Mouse (Mus musculus): ENCODE measurements around the gene Zfhx2.
"Not testable (repeated sequence)": the region's sequence is repeated elsewhere in the genome, so short reads cannot be mapped to it uniquely, and the experiment has no call there.

Zfhx2 gene

DNA sequence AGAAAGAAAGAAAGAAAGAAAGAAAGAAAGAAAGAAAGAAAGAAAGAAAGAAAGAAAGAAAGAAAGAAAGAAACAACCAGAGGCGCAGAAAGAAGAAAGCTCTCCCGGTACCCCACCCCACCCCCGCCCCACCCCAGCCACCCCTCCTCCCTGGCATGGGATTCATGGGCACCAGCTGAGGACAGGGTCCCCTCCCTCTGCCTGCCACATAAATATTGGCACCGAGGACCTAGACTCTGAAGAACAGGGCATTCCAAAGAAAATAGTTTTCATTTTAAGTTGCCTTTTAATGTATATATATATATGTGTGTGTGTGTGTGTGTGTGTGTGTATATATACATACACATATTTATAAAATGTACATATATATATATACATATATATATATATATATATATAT lies 39.1 kb downstream of the Zfhx2 start:
- DNase-seq (ENCODE audit: extremely low read depth, low read depth, low spot score), result no peak

- no peak for DNase-seq (ENCODE audit: extremely low read depth, low read depth, low spot score)
Measured at GRCm38 (mm10) chr14:55052496-55052895, 39.6 kb downstream of the Zfhx2 start.

GRCm38 (mm10) chr14:55047971-55048531 lies 44.1 kb downstream of the Zfhx2 start:
- no peak for DNase-seq (ENCODE audit: extremely low read depth, low read depth, low spot score)

- DNase-seq (ENCODE audit: extremely low read depth, low read depth, low spot score), result not testable (repeated sequence)
Measured at GRCm38 (mm10) chr14:55043694-55044093, 48.4 kb downstream of the Zfhx2 start.

DNA sequence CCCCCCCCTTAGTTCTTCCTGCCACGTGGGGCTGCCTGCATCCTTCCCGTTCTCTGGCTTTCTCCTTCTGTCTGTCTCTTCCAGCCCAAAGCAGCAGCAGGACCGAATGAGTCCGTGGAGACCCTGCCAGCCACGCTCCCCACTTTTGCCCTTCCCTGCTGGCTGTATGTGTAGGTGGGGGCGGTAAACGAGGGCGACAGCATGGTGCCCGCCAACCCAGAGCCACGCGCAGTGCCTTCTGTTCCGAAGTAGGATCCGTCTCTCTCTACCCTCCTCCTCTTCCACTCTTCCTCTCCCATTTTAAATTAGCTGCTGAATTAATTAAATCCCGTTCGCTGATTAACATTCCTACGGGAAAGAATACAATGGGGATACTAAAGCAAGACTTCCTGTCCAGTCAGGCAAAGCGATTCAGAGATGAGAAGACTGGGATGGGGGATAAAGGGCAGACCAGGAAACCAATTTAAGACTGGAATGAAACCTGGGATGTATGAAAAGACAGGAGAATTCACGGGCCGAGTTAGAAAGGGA lies 59.4 kb downstream of the Zfhx2 start:
- DNase-seq (ENCODE audit: extremely low read depth, low read depth, low spot score), result no peak

DNA sequence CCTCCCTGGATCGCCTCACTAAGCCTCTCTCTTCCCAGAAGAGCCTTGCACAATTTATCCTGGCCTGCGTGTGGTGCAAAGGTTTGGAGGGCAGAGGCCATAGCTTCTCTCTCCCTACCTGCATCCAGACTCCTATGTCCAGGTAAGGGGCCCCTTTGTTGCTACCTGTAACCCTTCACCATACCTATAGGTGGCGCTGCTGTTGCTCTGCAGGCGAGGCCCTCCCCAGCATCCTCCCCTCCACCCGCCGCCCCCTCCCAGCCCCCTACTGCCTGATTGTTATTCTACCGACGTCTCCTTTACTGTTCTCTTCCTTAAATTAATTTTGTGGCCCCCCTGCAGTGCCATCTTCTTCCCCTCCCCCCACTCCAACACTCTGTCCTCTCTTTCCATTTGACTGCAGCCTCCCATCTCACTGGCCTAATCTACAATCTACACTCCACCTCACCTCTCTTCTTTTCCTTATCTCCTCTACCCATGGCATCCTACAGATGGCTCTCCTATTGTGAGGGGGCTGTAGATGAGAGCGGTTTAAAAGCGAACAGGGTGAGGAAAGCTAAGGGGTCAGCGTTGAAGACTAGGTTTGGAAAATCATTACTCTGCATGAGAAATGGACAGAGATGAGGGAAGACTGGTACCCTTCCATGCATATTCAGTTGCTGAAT lies 63.0 kb downstream of the Zfhx2 start:
- no peak for DNase-seq (ENCODE audit: extremely low read depth, low read depth, low spot score)

DNA sequence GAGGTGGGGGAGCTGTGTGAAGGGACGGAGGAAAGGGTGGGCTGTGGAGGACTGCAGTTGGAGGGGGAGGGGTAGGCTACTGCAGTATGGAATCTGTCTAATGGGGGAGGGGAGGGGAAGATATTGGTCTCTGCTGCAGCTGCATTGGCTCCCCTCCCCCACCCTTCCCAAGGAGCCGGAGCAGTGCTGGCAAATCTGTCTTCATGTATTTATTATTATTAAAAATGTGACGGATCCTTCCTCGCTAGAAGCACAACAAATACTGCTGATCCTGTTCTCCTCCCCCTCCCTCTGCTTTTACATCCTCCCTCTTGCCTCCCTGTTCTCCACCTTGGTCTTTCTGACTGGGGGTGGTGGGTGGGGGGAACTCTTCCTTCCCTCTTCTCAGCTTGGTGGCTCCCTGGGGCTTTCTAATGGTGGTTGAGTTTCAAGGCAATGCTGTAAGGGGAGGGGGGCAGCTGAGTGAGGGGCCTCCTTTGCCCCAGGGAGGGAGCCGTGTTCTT lies 63.7 kb downstream of the Zfhx2 start:
- no peak for DNase-seq (ENCODE audit: extremely low read depth, low read depth, low spot score)

DNA sequence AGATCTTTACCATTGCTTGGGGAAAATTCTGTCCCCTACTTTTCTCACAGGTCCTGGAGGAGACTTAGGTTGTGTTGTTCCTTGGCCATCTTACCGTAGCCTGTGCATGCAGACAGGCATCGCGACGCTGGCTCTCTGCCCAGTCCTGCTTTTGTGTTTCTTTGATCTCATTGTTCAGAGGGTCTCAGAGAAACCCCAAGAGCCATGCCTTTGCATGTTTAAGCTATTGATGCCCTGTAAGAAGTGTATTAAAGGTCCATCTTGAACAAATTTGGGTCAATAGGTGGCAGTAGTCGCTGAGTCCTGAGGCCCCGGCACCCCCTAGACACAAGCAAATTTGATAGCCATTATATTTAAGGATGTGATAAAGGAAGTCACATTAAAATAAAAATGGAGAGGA lies 64.5 kb downstream of the Zfhx2 start:
- no peak for DNase-seq (ENCODE audit: extremely low read depth, low read depth, low spot score)

GRCm38 (mm10) chr14:55027251-55027650 lies 64.9 kb downstream of the Zfhx2 start:
- no peak for DNase-seq (ENCODE audit: extremely low read depth, low read depth, low spot score)

DNA sequence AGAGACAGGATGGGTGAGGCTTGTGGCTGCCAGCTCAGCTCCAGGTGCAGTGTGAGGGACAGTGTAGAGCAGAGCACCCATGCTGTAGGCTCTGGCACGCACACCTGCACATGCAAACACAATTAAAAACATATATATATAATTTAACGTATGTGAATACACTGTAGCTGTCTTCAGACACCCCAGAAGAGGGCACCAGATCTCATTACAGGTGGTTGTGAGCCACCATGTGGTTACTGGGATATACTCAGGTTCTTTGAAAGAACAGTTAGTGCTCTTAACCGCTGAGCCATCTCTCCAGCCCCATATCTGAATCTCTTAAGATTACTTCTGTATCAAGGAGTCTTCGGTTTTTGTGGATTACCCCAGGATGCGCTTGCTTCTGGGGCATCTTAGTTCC lies 66.6 kb downstream of the Zfhx2 start:
- no peak for DNase-seq (ENCODE audit: extremely low read depth, low read depth, low spot score)

DNA sequence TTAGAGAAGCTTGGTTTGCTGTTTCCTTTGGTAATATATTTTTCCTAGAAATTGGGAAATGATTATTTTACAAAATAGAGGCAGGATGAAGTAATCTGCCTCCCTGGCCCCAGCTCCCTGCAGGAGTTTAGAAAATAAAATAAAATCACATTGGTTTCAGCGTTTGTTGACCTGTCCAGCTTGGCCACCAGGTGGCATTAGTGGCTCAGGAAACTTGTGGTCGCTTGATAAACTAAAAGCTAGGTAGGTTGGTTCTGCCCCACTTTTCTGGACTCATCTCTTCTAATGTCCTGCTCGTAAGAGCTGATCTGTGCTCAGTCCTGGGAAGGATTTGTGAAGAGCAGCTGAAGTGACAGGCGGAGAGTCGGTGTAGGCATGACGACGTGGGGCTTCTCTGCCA lies 67.9 kb downstream of the Zfhx2 start:
- no peak for DNase-seq (ENCODE audit: extremely low read depth, low read depth, low spot score)

- DNase-seq (ENCODE audit: extremely low read depth, low read depth, low spot score), result no peak
Measured at GRCm38 (mm10) chr14:55023011-55023410, 69.1 kb downstream of the Zfhx2 start.

DNA sequence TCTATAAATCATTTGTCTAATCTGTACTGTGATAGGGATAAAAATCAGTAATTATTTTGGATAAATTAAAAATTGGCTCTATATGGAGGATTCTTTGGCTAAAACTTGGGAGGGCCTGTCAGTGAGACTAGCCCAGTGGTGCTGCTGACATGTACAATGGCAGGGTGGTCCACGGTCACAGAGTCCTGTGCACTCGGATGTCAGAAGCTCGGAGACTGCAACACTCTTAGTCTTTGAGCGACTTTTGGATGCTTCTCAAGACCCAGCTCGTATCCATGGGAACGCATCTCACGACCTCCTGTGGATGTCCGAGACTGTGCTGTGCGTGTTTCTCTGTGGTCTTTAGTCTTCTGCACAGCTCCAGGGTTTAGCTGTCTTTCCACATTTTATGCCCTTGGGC lies 71.7 kb downstream of the Zfhx2 start:
- no peak for DNase-seq (ENCODE audit: extremely low read depth, low read depth, low spot score)

DNA sequence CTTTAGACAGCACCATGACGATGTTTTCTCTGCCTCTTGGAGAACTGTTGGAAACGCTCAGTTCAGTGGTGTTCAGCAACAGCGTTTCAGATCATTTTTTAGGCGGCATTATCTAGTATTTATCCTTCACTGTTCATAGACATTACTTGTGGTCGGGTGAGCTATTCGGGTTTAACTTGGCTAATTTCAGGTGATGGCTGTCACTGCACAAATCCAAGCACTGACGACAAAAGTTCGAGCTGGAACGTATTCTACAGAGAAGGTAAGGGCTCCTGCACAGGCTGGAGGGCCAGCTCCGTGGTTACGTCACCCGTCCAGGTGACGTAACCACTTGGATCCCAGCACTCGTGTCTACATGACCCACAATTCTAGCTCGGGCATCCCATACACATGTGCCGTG lies 75.2 kb downstream of the Zfhx2 start:
- no peak for DNase-seq (ENCODE audit: extremely low read depth, low read depth, low spot score)

- DNase-seq (ENCODE audit: extremely low read depth, low read depth, low spot score), result no peak
Measured at GRCm38 (mm10) chr14:55015767-55016111, 76.4 kb downstream of the Zfhx2 start.

GRCm38 (mm10) chr14:55014991-55015766 lies 76.9 kb downstream of the Zfhx2 start, which contains the start of gene Ngdn:
Gene Ngdn (plus strand): TSS chr14:55015454.
- peak; percentile 99 for DNase-seq (ENCODE audit: extremely low read depth, low read depth, low spot score)

GRCm38 (mm10) chr14:55014591-55014990 lies 77.5 kb downstream of the Zfhx2 start:
- DNase-seq (ENCODE audit: extremely low read depth, low read depth, low spot score), result peak; percentile 39

DNA sequence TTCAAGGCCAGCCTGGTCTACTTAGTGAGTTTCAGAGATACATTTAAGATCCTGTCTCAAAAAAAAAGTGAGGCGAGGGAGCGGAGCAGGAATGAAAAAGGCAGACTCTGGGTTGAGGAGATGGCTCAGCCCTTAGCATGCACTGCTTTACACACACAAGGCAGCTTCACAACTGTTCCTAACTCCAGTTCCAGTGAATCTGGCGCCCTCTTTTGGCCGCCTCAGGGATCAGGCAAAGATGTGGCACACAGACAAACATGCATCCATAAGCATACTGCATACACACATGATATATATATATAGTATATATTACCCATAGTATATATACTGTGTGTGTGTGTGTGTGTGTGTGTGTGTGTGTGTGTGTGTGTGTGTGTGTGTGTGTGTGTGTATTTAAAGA lies 81.0 kb downstream of the Zfhx2 start:
- no peak for DNase-seq (ENCODE audit: extremely low read depth, low read depth, low spot score)
